Mouse (Mus musculus): ENCODE measurements around the gene Fnip1.

Gene Fnip1

DNA sequence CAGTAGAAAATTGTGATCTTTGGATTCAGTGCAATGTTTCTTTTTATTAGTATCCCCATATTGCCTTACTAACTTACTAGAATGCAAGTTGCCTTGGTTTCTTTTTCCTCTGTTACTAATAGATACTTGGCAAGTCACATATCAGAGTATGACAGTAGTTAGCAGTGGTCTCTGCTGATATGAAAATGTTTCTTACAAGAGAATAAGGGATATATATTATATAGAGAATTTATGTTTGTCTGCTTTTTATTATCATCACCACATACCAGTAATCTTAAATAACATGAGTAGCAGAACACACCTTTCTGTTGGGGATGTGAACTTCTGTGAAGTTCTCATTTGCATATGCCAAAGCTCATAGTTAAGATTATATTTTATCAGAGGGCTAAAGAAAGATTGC is 104.4 kb downstream of the Fnip1 start:
- DNase-seq (ENCODE audit: low read depth, low spot score), result no peak

- DNase-seq (ENCODE audit: low read depth, low spot score), result no peak
Measured at GRCm38 (mm10) chr11:54554970-54555369, 117.0 kb downstream of the Fnip1 start.

- DNase-seq (ENCODE audit: low read depth, low spot score), result no peak
Measured at GRCm38 (mm10) chr11:54562761-54563160, 124.8 kb downstream of the Fnip1 start.

Measured in embryo, embryonic 11.5 days (tissue).